Mouse (Mus musculus) cerebellum, adult 11-12 months (tissue): ENCODE results near the gene C130074G19Rik.

ENCODE experiments used
- DNase-seq: peaks from one replicate; pipeline ENCODE4 v3.0.0; 2022

Gene C130074G19Rik

DNA sequence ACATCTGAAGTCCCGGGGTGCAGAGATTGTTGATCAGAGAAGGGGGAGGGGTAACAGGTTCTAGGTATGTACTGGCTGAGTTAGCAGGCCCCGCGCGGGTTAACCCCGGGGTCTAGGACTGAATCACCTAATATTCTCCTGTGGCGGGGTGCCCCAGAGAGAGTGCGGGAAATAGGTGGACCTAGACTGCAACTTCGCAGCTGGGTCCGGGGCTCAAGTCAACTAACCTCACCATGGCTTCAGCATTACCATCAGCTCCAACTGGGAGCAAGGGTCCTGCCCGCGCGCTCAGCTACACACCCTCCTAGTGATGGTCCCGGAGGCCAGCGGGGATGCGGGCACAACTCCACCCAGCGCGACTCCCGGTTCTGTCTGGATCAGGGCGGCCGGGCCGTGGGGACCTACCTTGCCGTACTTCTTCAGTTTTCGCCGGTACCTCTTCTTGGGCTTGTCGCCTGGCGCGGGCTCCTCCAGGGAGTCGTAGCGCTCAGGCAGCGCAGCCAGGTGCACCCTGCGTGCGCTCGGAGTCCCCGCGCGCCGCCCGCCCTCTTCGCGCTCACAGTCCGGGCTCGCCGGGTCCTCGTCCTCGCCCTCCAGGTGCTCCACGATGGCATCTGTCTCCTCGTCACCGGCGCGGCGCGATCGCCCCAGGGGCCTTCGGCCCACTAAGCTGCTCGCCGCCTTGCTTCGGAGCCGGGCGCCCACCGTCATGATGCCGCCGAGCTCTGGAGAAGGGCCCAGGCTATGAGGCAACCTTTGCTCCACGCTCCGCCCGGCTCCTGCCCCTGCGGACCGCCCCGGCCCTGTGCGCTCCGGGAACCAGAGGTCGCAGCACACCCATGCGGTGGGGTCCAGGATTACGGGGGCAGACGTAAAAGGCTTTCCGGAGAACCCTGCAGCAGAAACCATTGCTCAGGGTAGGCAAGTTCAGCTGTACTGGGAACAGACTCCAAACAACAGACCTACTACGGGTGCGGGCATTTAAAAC, at the start of gene C130074G19Rik:
TSS of gene C130074G19Rik (minus strand) at position 938 of the 988 bp plus-strand sequence.
- no peak for DNase-seq

DNA sequence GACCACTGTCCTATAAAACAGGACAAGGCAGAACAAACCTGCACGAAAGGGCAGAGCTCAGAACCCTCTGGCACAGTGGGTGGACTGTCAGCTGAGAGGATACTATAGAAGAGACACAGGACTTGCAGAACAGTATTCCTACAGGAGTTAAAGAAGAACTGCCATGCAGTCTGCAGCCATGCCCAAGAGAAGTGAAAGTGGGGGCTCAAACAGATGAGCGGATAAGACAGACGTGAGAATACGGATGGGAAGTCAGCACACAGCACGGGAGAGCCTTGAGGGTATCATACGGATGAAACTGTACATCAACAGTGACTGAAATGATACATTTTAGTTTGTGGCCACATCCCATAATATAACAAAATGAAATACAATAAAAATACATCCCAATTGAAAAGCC, 48.1 kb upstream of the C130074G19Rik start:
- DNase-seq = no peak

DNA sequence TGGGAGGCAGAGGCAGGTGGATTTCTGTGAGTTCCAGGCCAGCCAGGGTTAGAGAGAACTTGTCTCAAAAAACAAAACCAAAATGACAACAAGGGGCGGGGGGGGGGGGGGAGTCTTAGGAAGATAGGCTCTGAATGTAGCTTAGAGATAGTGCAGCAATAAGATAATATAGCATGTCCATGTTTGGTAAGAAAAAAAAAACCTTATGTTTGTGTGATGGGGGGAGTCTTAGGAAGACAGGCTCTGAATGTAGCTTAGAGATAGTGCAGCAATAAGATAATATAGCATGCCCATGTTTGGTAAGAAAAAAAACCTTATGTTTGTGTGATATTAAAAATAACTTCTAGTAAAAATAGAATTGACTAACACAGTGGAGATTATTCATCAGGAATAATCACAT, 45.4 kb upstream of the C130074G19Rik start:
- DNase-seq = no peak

DNA sequence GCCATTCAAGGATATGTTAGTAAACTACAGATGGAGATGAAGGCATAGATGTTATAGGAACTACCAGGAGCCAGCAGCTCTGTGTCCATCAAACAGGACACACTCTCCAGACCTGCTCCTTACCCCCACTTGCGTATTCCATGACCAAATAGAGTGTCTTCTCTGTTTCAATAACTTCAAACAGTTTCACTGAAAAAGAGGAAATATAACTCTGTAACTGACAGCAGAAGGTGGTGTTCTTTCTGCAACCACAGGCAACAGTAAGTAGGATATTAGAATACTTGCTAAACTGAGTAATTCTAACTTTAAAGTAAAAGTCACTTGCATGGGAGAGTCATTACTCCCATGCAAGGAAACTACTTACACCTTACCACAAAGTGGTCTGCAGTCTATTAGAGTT, 44.9 kb upstream of the C130074G19Rik start:
- DNase-seq = no peak

DNA sequence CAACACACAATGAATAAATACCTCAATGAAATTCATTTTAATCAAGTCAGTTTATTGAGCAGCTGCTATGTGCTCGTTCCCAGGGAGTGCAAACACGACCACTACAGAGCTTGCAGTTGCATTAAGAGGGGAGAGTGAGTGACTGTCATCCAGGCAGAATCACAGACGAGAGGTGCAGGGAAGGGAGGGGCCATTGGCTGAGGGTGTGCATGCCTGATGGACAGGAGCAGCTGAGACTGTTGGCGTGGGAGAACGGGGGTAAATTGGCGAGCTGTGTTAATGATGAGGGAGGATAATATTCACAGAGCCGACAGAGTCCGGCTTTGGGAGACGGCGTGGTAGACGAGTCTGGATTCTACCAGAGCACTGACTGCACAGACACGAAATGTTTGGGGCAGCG, 39.8 kb upstream of the C130074G19Rik start:
- DNase-seq = no peak

GRCm38 (mm10) chr1:184920057-184920456, 37.0 kb upstream of the C130074G19Rik start:
- DNase-seq = no peak

DNA sequence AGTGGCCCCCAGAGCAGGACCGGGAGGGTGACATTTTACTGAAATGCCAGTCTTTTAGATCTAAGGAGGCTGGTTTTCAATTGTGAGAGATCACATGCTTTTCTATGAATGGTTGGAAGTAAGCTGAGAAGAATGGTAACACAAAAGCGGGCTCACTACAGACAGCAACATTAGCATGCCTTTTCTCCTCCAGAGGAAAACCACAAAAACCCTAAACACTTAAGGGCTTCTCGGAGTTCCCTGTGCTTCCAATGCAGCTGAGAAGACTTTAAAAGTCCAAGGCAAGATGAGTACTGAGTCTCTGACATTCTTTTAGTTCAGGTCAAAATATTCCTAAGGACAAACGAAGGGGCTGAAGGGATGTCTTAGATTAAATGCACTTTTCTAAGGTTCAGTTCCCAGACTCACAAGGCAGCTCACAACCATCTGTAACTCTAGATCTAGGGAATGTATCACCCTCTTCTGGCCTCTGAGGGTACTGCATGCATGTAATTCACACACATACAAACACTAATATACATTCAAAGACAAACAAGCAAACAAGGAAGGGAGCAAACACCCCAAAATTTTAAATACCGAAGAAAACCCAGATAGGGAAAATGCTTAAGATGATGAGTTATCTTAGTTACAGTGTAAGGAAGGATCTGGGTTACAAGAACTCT, 35.3 kb upstream of the C130074G19Rik start:
- no peak for DNase-seq

DNA sequence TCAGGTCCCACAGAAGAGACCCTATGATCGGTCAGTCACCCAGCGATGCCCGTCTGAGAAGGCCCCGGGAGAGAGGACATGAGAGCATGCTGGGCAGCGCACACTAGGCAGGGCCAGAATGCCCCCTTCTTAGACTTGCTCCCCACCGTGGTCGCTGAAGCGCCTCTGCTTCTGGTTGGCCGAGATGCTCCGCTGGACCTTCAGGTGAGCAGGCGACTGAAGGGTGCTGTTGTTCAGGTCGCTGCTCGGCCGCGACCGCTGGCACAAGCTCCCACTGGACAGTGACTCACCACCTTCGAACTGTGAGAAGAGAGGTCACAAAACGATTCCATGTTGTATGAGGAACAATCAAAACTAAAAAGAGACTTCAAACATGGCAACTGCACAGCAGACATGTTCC, 29.3 kb upstream of the C130074G19Rik start:
- no peak for DNase-seq

GRCm38 (mm10) chr1:184911861-184912260, 28.8 kb upstream of the C130074G19Rik start:
- DNase-seq = no peak

- DNase-seq = no peak
Measured at GRCm38 (mm10) chr1:184908558-184908957, 25.5 kb upstream of the C130074G19Rik start.

DNA sequence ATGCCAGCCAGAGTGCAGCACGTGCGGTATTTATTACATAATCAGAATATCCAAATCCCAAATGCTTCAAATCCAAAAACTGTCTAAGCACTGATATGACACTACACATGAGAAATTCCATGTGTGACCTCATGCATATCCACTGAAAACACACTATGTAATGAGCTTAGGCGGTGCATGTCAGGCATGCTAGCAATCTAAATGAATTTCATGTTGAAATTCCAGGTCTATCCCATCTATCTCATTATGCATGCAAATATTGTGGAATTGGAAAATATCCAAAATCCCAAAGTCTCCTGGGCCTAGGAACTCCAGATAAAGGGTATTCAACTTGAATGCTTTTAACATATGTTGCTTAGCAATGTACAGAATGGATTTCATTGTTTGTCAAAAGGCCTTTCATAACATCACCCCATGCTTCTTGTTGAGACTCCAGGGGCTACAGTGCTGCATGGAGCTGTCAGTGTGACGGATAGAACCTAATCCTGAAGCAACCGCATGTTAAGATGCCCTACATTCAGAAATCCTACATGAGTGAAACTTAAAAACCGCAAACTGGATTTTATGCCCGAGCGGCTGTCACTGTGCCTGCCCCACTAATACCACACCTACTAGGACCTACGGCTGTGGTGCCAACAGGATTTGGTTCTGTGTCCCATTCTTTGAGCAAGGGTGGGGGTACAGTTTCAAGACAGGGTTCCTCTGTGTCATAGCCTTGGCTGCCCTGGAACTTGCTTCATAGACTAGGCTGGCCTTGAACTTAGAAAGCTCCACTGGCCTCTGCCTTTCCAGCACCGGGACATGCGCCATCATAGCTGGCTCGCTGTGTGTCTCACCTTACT, 23.1 kb upstream of the C130074G19Rik start:
- no peak for DNase-seq

- DNase-seq = peak; percentile 29
Measured at GRCm38 (mm10) chr1:184905371-184905770, 22.4 kb upstream of the C130074G19Rik start.

- no peak for DNase-seq
Measured at GRCm38 (mm10) chr1:184903697-184904096, 20.7 kb upstream of the C130074G19Rik start.

DNA sequence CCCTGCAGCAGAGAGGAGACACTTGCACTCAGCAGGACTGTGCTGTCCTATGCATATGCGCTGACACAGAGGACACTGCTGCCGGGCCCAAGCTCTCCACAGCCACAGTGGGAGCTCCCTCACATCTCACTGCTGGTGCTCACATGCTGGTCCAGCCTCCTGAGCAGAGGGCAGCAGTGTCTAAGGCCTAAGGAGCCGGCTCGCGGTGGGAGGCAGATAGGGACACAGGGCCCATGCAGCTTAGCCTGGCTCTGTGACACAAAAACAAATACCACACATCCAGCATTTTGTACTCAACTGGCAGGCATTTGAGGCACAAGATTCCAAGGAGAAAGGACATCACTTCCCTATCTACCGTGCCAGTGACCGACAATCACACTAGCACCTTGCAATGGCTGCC, 19.9 kb upstream of the C130074G19Rik start:
- no peak for DNase-seq

DNA sequence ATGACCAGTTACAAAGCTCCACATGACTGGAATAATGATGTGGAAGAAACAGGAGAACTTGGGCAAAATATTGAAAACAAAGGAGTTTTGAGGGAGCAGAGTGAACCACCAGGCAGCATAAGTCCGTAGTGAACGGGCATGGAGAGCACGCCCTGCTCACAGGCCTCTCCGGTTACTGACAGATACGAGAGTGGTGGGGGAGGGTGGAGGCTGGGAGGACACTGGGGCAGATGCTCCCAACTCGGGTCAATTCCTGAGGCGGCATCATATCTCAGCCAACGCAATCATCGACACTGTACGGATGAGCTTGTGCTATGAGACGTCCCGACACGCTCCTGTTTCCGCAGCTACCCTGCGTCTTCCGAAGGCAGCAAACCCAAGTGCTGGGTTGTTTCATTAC, 14.3 kb upstream of the C130074G19Rik start:
- no peak for DNase-seq

- DNase-seq = no peak
Measured at GRCm38 (mm10) chr1:184891998-184892397, 9.0 kb upstream of the C130074G19Rik start.

DNA sequence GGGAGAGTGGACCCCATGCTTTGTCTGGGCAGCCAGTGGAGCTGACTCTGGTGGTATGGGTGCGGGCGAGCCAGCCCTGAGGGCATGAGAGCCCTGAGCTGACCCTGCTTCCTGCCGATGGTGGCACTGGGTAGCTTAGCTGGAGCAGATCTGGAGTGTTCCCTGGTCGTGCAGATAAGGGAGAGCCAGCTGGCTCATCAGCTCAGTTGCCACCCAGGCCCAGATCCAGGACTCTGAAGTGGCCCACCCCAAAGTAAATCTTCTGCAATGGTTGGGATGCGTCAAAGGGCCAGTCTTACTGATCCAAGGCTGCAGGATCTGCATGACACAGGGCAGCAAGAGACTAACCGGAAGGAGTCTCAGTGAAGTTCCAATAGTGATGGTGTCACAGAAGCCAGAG, 6.4 kb upstream of the C130074G19Rik start:
- DNase-seq = no peak

DNA sequence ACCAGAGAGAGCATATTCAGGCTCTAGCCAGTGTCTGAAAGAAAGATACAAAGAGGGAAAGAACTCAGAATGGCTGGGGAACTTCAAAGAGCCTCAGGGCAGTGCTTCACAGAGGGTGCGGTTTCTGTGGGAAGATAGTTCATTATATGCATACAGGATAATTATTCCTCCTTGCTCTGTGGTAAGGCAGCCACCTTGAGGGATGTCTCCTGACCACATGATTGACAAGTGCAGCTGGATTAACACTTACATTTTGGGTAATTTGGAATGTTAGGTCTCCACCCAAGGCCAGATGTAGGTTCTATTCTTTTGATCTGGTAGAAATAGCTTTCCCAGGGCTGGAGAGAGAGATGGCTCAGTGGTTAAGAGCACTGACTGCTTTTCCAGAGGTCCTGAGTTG, 3.1 kb upstream of the C130074G19Rik start:
- no peak for DNase-seq

- DNase-seq = no peak
Measured at GRCm38 (mm10) chr1:184881861-184882260, 1.2 kb downstream of the C130074G19Rik start.

DNA sequence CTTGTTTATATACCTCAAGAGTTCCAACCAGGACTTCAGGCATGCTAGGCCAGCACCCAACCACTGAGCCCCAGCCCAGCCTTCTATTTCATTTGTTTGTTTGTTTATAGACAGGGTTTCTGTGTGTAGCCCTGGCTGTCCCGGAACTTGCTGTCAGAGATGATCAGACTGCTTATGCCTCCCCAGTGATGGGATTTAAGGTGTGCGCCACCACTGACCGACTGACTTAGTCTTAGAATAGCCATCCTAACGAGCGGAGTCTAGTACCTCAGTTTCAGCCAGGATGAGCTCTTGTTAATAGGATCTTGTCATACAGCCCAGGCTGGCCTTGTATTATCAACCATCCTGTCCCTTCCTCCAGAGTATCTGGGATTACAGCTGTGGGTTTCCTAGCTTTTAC, 1.8 kb downstream of the C130074G19Rik start:
- no peak for DNase-seq

- no peak for DNase-seq
Measured at GRCm38 (mm10) chr1:184878860-184879259, 4.2 kb downstream of the C130074G19Rik start.

- DNase-seq = no peak
Measured at GRCm38 (mm10) chr1:184877306-184877705, 5.7 kb downstream of the C130074G19Rik start.

- no peak for DNase-seq
Measured at GRCm38 (mm10) chr1:184873910-184874309, 9.1 kb downstream of the C130074G19Rik start.
